Mouse (Mus musculus): ENCODE results near the gene Hoxa11. TPM values are rescaled to one million over a fixed set of nuclear protein-coding genes. Genes with fewer than 3 reads are reported as not detected.
A peak's percentile ranks its signal among the peaks of the same experiment; 100 is the strongest.

Gene Hoxa11
- polyA plus RNA-seq, 1 experiment = 0.04 TPM

DNA sequence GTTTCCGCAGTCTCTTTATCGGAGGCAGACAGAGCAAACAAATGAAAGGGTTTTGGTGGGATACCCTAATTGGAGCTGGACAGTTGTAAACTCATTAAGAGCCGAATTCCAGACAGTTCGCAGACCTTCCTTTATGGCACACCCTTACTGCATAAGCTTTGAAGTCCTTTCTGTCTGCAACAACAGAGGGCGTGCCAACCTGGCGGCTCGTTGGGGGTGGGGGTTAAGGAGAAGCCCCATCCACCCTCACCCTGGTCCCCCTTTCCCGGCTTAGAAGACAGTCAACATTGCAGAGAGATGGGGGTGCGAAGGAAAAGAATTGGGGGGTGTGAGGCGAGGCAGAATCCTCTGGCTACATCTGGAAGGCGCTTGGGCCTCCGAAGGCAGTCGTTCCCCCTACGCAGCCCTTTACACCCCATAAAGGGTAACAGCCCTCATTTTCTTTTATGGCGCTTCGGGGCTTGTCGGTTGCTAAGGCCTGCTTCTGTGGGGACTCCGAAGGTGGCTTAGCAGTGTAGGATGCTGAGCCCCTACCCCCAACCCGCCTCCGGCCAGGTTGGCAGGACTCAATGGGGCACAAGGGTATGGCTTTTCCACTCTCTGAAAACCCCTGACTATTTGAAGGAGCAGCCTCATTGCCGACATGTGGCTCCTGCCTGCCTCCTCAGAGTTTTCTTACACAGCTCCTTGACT lies 23.5 kb downstream of the Hoxa11 start:
- no peak for DNase-seq (ENCODE audit: extremely low spot score in 1 of 2, low spot score in 1 of 2)

DNA sequence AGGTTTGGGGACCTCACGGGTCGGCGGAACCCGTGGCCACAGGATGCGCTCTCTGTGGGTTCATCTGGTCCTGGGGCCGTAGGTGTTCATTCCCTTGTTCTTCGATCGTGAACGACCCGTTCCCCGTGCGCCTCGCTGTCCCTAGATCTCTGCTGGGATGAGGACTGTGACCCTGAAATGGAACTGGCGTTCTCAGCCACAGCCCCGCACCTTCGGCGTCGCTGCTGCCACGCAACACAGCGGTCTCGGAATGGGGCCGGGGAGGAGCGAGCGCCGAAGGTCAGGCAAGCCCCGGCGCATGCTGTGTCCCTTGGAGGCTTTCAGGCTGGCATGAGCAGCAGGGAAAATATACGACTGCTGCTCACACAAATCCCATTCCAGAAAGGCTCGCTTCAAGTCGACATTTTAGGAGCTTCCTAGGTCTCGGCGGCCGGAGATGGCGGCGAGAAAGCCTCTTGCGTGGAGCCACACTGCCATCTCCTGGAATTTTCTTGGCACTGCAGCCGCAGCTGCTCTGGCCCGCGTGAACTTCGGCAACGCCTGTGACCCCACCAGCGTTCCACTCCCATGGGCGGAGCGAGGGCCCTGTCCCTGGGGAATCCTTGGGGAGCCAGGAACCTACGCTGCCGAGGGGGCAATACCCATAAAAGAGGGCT lies 24.1 kb downstream of the Hoxa11 start, which contains the start of gene Hoxa7:
TSS of gene Hoxa7 (minus strand) at position 518 of the 656 bp plus-strand sequence.
- DNase-seq (ENCODE audit: extremely low spot score in 1 of 2, low spot score in 1 of 2) = peak; percentile 42 to 86

DNA sequence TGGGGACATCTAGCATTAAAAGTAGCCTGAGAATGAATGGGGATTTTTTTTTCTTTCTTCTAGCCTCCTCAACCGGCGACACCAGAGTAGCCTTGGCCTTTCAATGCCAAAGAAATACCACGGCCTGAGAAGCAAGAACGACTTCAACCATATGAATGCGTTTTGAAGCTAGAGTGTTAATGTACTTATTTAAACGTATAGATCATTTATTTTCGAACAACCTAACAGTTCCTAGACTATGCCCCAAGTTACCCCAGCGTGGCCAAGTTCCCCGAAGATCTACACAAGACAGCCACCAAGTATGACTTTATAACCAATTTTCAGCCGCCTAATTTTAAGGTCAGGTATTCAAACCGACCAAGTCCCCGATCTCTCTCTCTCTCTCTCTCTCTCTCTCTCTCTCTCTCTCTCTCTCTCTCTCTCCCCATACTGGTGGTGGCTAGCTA lies 24.7 kb downstream of the Hoxa11 start:
- no peak for DNase-seq (ENCODE audit: extremely low spot score in 1 of 2, low spot score in 1 of 2)

DNA sequence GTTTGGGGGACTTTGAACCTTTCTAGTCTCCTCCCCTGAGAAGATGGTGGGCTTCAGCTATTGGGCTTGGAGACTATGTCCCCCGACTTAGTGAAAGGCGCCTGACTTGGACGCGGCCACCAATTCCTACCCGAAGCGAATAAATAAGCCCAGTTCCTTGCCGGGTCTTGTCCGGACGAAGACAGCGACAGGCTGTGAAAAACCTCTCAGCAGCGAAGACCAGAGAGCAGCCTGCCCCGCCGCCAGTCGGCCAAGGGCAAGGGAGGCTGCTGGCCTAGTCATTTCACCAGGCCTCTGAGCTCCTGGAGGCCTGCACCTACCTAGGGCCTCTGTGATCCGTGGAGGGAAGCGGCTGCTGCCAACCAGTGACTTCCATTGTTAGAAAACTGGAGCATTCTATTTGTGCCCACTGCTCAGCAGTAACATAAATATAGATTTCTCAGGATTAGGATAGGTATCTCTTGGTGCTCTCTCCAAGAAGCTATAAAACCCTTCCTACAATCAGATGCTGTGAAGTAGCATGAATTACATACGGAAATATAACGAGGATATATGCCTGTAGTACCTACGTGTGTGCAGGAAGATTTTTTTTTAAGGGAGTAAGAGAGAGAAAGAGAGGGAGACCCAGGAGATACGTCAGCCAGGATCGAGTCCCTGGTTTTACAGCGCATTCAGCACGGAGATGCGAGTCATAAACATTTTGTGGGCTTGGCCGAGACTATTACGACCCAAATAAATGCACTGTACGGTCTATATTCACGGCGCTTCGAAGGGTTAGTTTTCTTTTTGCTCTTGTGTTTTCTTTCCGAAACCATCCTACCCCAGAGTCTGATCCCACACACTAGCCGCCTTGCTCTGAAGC lies 25.4 kb downstream of the Hoxa11 start:
- no peak for DNase-seq (ENCODE audit: extremely low spot score in 1 of 2, low spot score in 1 of 2)

DNA sequence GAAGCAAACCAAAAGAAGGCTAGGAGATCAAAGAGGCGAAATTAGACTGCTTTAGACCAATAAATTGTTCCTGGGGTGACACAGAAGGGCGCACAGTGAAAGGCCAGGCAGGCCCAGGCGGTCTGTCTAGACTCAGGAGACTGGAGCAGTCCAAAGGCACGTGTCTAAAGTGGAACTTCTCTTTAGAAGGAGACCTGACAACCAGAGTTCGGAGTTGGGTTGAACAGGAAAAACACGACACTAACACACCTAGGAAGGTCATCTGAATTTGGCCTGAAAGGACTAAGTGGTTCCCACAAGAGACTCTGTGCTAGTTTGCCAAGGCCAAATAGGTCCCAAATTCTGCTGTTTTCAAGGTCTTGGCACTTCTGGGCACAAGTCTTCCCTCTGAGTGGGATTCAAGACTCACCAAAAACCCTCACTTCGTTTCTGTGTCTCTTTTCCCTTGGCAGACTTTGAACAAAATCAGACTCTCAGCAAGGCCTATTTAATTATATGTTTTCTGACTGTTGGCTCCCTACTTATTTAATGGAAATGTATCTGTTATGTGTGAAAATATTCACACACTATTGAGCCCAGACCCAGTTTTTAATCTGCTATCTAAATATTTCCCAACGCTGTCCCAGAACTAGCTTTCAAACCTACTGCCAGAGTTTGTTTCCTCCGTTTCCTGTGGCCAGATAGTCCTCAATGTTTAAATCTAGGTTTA lies 26.2 kb downstream of the Hoxa11 start:
- no peak for DNase-seq (ENCODE audit: extremely low spot score in 1 of 2, low spot score in 1 of 2)

DNA sequence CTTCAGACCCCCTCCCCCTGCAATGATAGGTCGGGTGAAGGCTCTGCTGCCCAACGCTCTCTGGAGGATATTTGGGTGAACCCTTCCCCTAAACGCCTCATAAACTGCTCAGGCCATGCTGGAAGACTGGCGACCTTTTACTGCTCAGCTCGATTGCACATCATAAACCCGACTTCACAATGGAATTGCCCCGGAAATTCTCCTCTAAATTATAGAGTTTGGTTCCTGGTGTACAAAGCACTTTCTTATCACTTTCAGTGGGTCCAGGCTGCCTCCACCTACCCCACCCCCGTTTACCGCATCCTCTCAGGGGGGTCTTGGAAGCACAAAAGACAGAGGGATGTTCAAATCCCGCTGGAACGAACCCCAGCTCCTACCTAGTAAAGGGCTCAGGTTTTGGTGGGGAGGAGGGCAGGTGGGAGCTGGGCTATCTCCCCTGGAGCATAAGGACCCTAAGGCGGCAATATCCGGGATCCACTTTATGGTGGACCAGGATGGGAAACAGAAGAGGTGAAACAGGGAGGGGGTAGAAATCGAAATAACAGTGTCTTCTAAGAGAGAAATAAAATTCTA lies 26.9 kb downstream of the Hoxa11 start:
- DNase-seq (ENCODE audit: extremely low spot score in 1 of 2, low spot score in 1 of 2) = no peak

DNA sequence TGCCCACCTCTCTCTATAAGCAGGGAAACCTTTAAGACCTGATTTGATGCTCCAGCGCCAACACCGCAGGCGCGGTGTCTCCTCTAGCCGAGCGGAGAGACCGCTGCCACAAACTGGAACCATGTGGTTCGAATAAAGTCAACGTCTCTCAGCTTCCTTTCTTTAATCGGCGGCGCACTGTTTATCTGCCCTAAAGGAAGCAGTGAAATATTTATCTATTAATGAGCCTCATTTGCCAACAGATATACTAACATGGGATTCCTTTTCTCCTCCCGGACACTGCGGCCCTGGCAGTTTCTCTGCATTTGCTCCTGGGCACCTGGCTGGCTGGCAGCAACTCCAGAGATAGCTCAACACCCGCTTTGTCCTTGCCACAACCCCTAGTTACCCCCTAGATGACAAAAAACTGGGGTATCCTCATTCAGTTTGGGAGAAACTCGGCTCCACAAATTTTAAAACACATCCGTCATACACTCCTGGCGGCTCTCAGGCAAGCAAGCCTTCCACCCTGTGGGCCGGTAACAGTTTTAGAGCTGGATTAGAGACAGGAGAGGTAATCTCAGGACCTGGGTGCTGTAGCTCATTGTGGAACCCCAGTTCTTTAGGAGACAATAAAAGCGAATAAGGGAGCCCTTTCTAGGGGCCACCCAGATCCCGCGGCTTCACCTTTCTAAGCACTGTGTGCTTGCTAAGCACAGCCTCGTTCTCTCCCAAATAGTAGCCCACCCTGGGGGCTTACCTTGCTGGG lies 27.5 kb downstream of the Hoxa11 start:
- no peak for DNase-seq (ENCODE audit: extremely low spot score in 1 of 2, low spot score in 1 of 2)

DNA sequence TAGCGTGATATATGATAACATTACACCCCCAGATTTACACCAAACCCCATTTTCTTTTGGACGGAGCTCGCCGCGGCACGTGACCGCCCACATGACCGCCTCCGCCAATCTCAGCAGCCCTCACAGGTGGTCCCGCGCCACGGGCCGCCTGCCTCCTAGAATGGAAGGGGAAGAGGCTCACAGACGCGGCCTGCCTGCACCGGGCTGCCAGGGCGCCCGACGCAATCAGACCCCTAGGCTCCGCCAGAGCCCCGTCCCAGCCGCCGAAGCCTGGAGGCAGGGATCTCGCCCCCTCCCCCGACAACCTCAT lies 28.2 kb downstream of the Hoxa11 start:
- DNase-seq (ENCODE audit: extremely low spot score in 1 of 2, low spot score in 1 of 2) = no peak

DNA sequence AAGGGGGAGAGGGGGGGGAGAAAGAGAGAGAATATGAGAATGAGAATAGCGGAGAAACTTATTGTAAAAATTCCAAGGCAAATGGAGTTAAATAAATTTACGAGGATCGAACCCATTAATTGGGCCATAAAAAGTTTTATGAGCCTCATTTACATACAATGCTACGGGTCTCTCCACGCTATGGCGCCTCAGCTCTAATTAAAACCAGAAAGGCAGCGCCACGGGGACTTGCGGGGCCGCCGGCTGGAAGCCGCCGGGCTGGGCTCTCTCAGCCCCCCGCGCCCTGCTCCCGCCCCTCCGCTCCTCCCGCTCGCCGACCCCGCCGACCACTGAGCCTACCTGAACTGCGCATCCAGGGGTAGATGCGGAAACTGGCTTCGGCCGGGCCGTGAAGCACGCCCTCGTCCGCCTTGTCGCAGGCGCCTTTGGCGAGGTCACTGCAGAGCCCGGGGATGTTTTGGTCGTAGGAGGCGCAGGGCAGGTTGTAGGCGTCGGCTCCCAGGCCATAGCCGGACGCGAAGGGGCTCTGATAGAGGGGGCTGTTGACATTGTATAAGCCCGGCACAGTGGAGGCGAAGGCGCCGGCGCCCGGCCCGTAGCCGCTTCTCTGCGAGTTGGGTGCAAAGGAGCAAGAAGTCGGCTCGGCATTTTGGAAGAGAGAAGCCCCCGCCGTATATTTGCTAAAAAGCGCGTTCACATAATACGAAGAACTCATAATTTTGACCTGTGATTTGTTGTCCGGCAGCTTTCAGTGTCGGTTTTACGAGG lies 28.7 kb downstream of the Hoxa11 start:
- DNase-seq (ENCODE audit: extremely low spot score in 1 of 2, low spot score in 1 of 2) = no peak

DNA sequence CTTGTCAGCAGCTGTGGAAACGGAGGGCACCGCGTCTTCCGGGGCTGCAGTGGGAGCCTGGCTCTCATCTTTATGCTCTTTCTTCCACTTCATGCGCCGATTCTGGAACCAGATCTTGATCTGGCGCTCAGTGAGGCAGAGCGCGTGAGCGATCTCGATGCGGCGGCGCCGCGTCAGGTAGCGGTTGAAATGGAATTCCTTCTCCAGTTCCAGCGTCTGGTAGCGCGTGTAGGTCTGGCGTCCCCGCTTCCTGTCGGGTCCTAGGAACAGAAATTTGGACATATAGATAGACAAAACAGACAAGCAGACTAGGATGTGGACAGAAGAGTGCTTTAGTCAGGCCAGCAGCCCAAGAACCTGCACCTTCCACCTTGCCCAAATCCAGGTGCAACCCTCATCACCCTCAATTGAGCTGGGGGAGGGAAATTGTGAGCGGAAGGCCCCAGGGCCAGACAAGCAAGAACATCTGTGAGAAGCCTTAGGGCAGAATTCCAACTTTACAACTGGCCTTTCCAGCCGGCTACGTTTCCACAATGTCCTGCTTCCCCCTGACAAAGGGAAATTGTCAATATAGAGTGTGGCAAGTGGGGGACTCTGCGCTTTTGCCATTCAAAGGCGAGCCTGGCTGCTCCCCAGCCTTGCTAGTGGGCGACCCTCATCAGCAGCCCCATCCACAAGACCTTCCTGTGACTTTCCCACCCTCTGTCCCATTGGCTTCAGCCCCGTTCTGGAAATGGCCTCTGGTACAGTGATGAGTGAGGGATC lies 29.7 kb downstream of the Hoxa11 start:
- DNase-seq (ENCODE audit: extremely low spot score in 1 of 2, low spot score in 1 of 2) = no peak

DNA sequence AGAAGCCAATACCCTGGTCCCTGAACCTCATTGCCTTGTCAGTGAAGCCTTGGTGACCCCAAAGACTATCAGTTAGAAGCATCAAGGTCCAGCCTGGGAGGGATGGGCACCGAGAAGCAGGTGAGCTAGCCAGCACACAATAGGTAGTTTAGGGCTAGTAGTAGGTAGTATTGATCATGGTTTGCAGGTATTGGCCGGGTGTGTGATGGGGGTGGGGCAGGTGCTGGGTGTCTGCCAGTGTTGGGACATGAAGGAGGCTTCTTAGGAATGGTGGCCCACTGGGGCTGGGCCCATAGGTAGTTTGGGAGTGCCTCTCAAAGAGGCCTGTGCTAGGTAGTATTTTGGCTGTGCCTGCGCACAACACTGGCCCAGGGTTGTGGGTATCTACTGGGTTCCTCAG lies 30.5 kb downstream of the Hoxa11 start:
- DNase-seq (ENCODE audit: extremely low spot score in 1 of 2, low spot score in 1 of 2) = no peak

DNA sequence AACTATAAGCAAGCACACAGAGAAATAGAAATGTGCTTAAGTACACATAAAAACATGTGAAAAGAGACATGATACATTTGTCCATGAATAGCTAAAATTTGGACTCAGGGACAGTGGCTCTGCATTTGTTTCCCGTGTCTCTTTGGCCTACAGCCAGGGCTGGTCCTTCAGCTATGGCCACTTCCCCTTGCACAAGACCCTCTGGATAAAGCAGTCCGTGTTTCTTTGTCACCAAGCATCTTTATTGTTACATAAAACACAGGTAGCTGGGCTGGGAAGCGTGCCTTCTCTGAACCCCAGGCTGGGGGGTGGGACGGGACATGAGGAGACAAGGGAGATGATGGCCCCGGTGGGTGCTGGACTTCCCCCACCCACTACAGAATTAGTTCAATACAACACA lies 31.3 kb downstream of the Hoxa11 start:
- no peak for DNase-seq (ENCODE audit: extremely low spot score in 1 of 2, low spot score in 1 of 2)

DNA sequence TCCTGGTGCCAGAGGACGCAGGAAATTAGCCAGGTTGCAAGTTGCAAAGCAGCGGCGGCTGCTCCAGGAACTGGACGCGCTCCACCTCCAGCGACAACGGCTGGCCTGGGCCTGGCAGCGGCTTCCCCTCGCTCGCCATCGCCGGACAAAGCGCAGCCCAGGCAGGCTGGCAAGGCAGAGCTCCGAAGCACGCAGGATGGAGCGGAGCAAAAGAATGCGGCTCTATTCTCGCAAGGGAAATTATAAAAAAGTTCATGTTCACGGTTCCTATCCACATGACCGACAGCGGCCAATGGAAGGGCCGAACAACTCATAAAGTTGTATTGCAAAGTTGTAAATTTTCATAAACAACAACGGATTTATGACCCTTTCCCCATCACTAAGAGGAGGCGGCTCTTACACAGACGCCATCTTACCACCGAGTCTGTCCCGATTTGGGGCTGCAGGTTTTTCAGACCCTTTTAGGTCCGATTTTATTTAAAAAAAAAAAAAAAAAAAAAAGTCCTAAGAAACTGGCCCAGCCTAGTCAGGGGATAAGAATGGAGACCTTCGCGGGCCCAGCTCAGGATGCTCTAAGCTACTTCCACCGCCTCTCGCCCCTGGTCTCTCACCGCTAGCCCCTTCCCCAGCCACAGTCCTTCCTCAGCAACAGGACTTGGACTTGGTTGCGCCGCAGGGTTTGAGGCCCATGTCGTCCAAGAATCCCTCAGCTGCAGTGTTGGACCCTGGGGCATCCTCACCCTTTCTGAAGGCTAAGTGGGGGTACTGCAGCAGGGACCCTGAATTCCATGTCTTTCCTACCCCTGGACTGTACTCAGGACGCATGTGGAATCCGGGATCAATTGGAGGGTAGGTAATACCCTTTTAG lies 32.3 kb downstream of the Hoxa11 start, which contains the start of the genes Hoxa3 and Gm28308:
TSS of gene Hoxa3 (minus strand) at position 218 of the 868 bp plus-strand sequence.
TSS of gene Gm28308 (minus strand) at position 221 of the 868 bp plus-strand sequence.
- DNase-seq (ENCODE audit: extremely low spot score in 1 of 2, low spot score in 1 of 2) = no peak

DNA sequence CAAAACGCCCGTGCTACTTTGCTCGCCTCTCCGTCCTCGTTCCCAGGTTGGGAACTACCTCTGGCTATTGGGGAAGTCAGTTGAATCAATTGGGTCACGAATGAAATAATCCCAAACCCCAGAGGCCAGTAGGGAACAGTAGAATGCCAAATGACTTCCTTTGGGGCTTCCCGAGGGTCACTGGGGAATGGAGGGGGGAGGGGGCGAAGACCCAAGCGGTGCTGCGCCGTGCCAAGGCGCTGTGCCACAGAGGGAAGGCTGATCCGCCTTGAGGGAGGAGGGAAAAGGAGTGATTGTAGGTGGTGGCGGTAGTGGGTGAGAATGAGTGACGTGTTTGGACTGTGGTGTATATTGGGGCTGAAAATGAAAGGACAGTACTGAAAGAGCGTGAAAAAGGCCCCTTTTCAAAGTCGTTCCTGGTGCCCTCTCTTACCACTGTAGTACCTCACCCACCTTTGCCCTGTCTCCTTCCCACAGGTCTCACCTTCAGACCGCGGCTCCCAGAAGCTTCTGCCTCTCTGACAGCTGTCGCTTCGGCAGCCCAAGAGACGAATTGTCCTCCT lies 33.0 kb downstream of the Hoxa11 start:
- DNase-seq (ENCODE audit: extremely low spot score in 1 of 2, low spot score in 1 of 2) = no peak

DNA sequence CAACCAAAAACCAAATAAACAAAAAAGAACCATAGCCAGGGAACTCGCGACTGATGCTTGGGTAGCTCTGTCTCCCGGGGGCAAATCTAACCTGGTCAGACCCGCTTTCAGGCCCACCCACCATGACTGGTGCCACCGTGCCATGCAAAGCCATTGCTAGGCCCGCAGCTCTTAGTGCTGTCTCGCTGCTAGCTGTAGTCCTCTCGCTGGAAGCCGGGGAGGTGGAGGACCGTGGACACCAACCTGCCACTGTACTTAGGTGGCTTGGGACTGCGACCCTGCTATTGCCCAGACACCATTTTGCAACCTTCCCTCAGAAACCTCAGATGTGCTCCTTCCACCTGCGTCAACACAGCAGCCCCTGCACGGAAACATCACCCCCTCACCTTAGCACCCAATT lies 33.6 kb downstream of the Hoxa11 start:
- DNase-seq (ENCODE audit: extremely low spot score in 1 of 2, low spot score in 1 of 2) = no peak

DNA sequence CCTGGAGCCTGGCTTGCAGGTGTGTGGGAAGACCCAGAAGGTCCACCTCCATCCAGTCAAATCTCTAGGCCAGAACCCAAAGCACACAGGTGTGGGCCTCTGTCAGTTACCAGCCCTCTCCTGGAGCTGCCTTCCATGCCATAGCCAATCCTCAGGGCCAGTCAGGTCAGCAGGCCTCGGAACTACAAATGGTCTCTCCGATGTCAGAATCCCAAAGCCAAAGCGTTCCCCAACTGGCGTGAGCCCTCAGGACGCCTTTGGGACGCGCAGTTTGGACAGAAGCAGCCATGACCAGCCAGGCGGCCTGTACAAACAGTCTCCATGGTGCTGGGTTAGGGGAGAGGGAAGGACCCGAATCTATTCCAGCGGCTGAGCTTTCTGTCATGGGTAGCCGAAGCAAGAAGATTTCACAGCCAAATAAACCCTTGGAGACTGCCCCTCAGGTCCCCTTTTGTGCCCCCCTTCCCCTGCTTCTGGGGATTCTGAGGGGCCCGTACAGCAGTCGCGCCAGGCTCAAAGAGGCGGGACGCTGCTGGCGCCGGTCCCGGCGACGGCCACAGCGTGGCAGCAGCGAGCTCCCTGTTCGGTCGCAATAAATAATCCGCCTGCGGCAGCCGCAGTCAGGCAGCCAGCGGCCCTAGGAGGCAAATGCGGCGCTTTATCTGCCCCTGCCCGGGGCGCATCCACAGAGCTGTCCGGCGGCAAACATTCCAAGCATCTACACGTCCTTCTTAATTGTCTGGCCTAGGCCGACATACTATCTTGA lies 34.3 kb downstream of the Hoxa11 start:
- DNase-seq (ENCODE audit: extremely low spot score in 1 of 2, low spot score in 1 of 2) = peak in 1 of 2 experiments; percentile 52

All from frontal cortex, adult 2 months (tissue).